Mouse (Mus musculus) midbrain, embryonic 10.5 days (tissue): ENCODE data around the gene Smtnl2. TPM values are rescaled to one million over a fixed set of nuclear protein-coding genes. Genes with fewer than 3 reads are reported as not detected.
"Not testable (repeated sequence)": the region's sequence is repeated elsewhere in the genome, so short reads cannot be mapped to it uniquely, and the experiment has no call there.

Source experiments
- DNase-seq: peaks from one replicate; pipeline ENCODE4 v3.0.0-alpha.2; 2017; ENCODE audit warnings: low spot score
- H3K27ac ChIP-seq: fragments of 300-500 bp; sonication (generic); replicated peaks from 2 replicates; pipeline ENCODE4 v1.5.1; 2016; ENCODE audit warnings: mild to moderate bottlenecking
- H3K27me3 ChIP-seq: fragments of 300-500 bp; sonication (generic); 2 replicates; pipeline ENCODE4 v1.6.1; 2016; ENCODE audit warnings: low read depth, mild to moderate bottlenecking; ENCODE audit not compliant: poor library complexity, severe bottlenecking
- H3K36me3 ChIP-seq: fragments of 300-500 bp; sonication (generic); 2 replicates; pipeline ENCODE4 v1.6.1; 2016; ENCODE audit warnings: mild to moderate bottlenecking, moderate library complexity
- H3K4me1 ChIP-seq: fragments of 300-500 bp; sonication (generic); 2 replicates; pipeline ENCODE4 v1.6.1; 2016
- H3K4me3 ChIP-seq: fragments of 300-500 bp; sonication (generic); 2 replicates; pipeline ENCODE4 v1.5.1; 2016; ENCODE audit warnings: mild to moderate bottlenecking, moderate library complexity
- H3K9me3 ChIP-seq: fragments of 300-500 bp; sonication (generic); replicated peaks from 2 replicates; pipeline ENCODE4 v1.6.1; 2016; ENCODE audit warnings: mild to moderate bottlenecking
- WGBS: fragments of 180-500 bp; shearing (Covaris S2); methylation state at CpG from one replicate; pipeline ENCODE4 v1.1.7; 2016; 5-methylcytosine and 5-hydroxymethylcytosine counted together
- polyA plus RNA-seq: library from polyadenylated mRNA; unstranded; fragments of >200 nt; fragmentation: Nextera tagmentation; extraction: Ambion mirVana; gene quantifications from 2 replicates; pipeline ENCODE4 v1.2.1, GENCODE M21; 2016

Gene Smtnl2
- polyA plus RNA-seq: 10.1 and 13.1 TPM in 2 replicates

GRCm38 (mm10) chr11:72411093-72411921 lies at the start of gene Smtnl2:
Gene Smtnl2 (minus strand): TSS chr11:72411713.
- no peaks in the 10 kb centered on the region for H3K9me3 ChIP-seq
- peak; percentile 89 for DNase-seq
- peaks cover 59% of the 10 kb centered on the region for H3K4me1 ChIP-seq
- WGBS: under 1% methylated on average over 85 of the region's 86 CpGs
- H3K27me3 ChIP-seq: peaks cover 86% of the 10 kb centered on the region
- H3K36me3 ChIP-seq: no peaks in the 10 kb centered on the region
- peak within 1 kb of the TSS; percentile 75 for H3K4me3 ChIP-seq
- H3K27ac ChIP-seq: peak within 1 kb of the TSS; percentile 83

- DNase-seq: no peak
- 81% methylated on average over 3 of the region's 3 CpGs for WGBS
- H3K4me1 ChIP-seq: peaks cover 36% of the 10 kb centered on the region
- H3K4me3 ChIP-seq: no peak overlapping the region
- H3K27me3 ChIP-seq: no peaks in the 10 kb centered on the region
- H3K36me3 ChIP-seq: peaks cover 11% of the 10 kb centered on the region
- H3K27ac ChIP-seq: peak overlapping the region; percentile 47
- no peaks in the 10 kb centered on the region for H3K9me3 ChIP-seq
These were observed 47.0 kb upstream of the Smtnl2 start for GRCm38 (mm10) chr11:72458502-72458901.

- peak overlapping the region; percentile 47 for H3K27ac ChIP-seq
These were observed 46.5 kb upstream of the Smtnl2 start for GRCm38 (mm10) chr11:72457995-72458496.

GRCm38 (mm10) chr11:72455694-72456093 lies 44.2 kb upstream of the Smtnl2 start:
- WGBS: 55% methylated on average over 5 of the region's 5 CpGs
- no peak for DNase-seq
- Histone ChIP-seq H3K36me3 (peaks cover 38% of the 10 kb centered on the region), H3K4me3 (no peak overlapping the region), H3K27me3 (no peaks in the 10 kb centered on the region), H3K9me3 (no peaks in the 10 kb centered on the region), H3K4me1 (peaks cover 29% of the 10 kb centered on the region), H3K27ac (peak overlapping the region; percentile 79)

More at GRCm38 (mm10) chr11:72457995-72458496, 46.5 kb upstream of the Smtnl2 start:
- Histone ChIP-seq H3K4me3 (no peak overlapping the region), H3K9me3 (no peaks in the 10 kb centered on the region), H3K4me1 (peaks cover 37% of the 10 kb centered on the region), H3K36me3 (peaks cover 14% of the 10 kb centered on the region), H3K27me3 (no peaks in the 10 kb centered on the region)
- DNase-seq: no peak
- 75% methylated on average over 12 of the region's 12 CpGs for WGBS

GRCm38 (mm10) chr11:72453105-72453953 lies 41.8 kb upstream of the Smtnl2 start:
- H3K27ac ChIP-seq: 0 out of 2 replicates have a peak overlapping the region, but pooled peaks have one; percentile 23
- H3K9me3 ChIP-seq: no peaks in the 10 kb centered on the region
- WGBS: 64% methylated on average over 15 of the region's 15 CpGs
- H3K36me3 ChIP-seq: peaks cover 61% of the 10 kb centered on the region
- no peaks in the 10 kb centered on the region for H3K27me3 ChIP-seq
- H3K4me3 ChIP-seq: no peak overlapping the region
- peaks cover 28% of the 10 kb centered on the region for H3K4me1 ChIP-seq
- DNase-seq: no peak

GRCm38 (mm10) chr11:72452140-72452665 lies 40.7 kb upstream of the Smtnl2 start:
- Histone ChIP-seq H3K4me1 (peaks cover 24% of the 10 kb centered on the region), H3K9me3 (no peaks in the 10 kb centered on the region), H3K27me3 (no peaks in the 10 kb centered on the region), H3K4me3 (no peak overlapping the region), H3K36me3 (peaks cover 73% of the 10 kb centered on the region), H3K27ac (no peak overlapping the region)
- no peak for DNase-seq
- WGBS: 87% methylated on average over 3 of the region's 3 CpGs

GRCm38 (mm10) chr11:72447475-72447874 lies 36.0 kb upstream of the Smtnl2 start:
- peaks cover 100% of the 10 kb centered on the region for H3K36me3 ChIP-seq
- 89% methylated on average over 8 of the region's 8 CpGs for WGBS

GRCm38 (mm10) chr11:72446311-72447105 lies 35.0 kb upstream of the Smtnl2 start:
- Histone ChIP-seq H3K27ac (no peak overlapping the region), H3K9me3 (no peaks in the 10 kb centered on the region), H3K27me3 (no peaks in the 10 kb centered on the region), H3K4me3 (no peak overlapping the region), H3K36me3 (peaks cover 95% of the 10 kb centered on the region), H3K4me1 (peaks cover 16% of the 10 kb centered on the region)
- WGBS: 91% methylated on average over 6 of the region's 6 CpGs
- DNase-seq: peak; percentile 49

More at GRCm38 (mm10) chr11:72447475-72447874, 36.0 kb upstream of the Smtnl2 start:
- H3K27me3 ChIP-seq: no peaks in the 10 kb centered on the region
- H3K4me3 ChIP-seq: no peak overlapping the region
- no peaks in the 10 kb centered on the region for H3K9me3 ChIP-seq
- peaks cover 6% of the 10 kb centered on the region for H3K4me1 ChIP-seq
- DNase-seq: no peak
- H3K27ac ChIP-seq: no peak overlapping the region

- Histone ChIP-seq H3K9me3 (no peaks in the 10 kb centered on the region), H3K4me1 (peaks cover 20% of the 10 kb centered on the region), H3K27ac (peak within 1 kb of the TSS; percentile 92), H3K27me3 (no peaks in the 10 kb centered on the region), H3K4me3 (peak within 1 kb of the TSS; percentile 95), H3K36me3 (peaks cover 41% of the 10 kb centered on the region)
- WGBS: under 1% methylated on average over 46 of the region's 46 CpGs
- DNase-seq: peak; percentile 99
These were observed 29.6 kb upstream of the Smtnl2 start, which contains the start of gene Mybbp1a for GRCm38 (mm10) chr11:72440965-72441664. Gene Mybbp1a (plus strand): TSS chr11:72441355.

GRCm38 (mm10) chr11:72440597-72440964 lies 29.1 kb upstream of the Smtnl2 start:
- H3K27ac ChIP-seq: peak overlapping the region; percentile 92
- H3K4me1 ChIP-seq: peaks cover 25% of the 10 kb centered on the region
- not testable (repeated sequence) for H3K9me3 ChIP-seq, H3K27me3 ChIP-seq, DNase-seq
- H3K4me3 ChIP-seq: peak overlapping the region; percentile 95
- H3K36me3 ChIP-seq: peaks cover 35% of the 10 kb centered on the region
- 48% methylated on average over 6 of the region's 6 CpGs for WGBS

GRCm38 (mm10) chr11:72438411-72438810 lies 26.9 kb upstream of the Smtnl2 start:
- peaks cover 14% of the 10 kb centered on the region for H3K36me3 ChIP-seq
- H3K9me3 ChIP-seq: no peaks in the 10 kb centered on the region
- H3K4me1 ChIP-seq: peaks cover 29% of the 10 kb centered on the region
- 80% methylated on average over 4 of the region's 4 CpGs for WGBS
- H3K27ac ChIP-seq: no peak overlapping the region
- no peak for DNase-seq
- no peak overlapping the region for H3K4me3 ChIP-seq
- 0 out of 2 replicates have a peak, but pooled peaks cover 4% of the 10 kb centered on the region for H3K27me3 ChIP-seq
